Mouse (Mus musculus) thymus, adult 2 months (tissue): ENCODE measurements at regions not wholly inside any gene's neighbourhood (a gene's known extent, or its start where the extent isn't known, plus 50 kb on each side); places are given as distances from the start of the nearest gene placed in this dataset.

Source experiments
- CTCF ChIP-seq: fragments of 200-500 bp; IDR thresholded peaks from 2 replicates; pipeline ENCODE4 v1.5.1; 2012; ENCODE audit warnings: mild to moderate bottlenecking, control low read depth, low read length, moderate library complexity, borderline replicate concordance; ENCODE audit not compliant: control insufficient read depth, poor library complexity, insufficient read depth; ENCODE audit errors: extremely low read depth
- POLR2A ChIP-seq: fragments of 200-500 bp; IDR thresholded peaks from 2 replicates; pipeline ENCODE4 v1.6.1; 2012; ENCODE audit warnings: mild to moderate bottlenecking, low read length, control low read depth, moderate library complexity; ENCODE audit not compliant: control insufficient read depth, poor library complexity, insufficient read depth; ENCODE audit errors: extremely low read depth

DNA sequence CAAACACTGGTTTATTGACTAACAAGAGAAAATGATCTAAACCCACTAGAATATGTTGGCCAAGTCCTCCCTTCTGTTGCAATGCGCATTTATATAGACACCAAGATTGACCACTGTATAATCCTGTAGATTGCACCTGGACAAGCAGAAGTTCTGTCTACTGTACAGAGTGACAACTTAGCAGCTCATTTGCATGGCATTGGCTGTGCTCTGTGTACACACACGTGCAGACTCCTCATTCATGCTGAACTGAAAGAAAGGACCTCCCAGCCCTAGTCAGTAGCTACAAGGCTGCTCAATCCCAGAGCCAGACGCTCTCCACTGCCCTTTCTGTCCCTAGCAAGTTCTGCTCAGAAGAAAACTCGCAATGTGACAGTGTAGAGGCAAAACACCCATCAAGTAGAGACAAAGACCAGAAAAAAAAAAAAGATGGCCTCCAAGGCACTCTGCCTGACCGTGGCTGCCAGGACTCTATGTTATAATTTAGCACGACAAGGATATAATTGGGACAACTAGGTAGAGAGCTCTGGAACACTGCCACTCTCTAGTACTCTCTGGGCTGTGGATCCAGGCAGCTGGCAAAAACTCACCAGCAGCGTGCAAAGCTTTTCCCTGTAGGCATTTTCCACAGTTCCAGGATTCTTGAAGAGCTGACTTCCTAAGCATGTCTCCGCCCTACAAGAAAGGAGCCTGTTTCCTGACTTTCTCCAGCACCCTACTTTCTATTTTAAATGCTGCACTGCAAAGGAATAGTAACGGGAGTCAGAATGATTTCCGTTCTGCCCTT, 108.2 kb downstream of the Akap11 start:
- TF ChIP-seq POLR2A (no peak), CTCF (no peak)
